Mouse (Mus musculus) layer of hippocampus, postnatal 25 days (tissue): ENCODE results near the gene Itpr2. TPM values are rescaled to one million over a fixed set of nuclear protein-coding genes. Genes with fewer than 3 reads are reported as not detected.
A peak's percentile ranks its signal among the peaks of the same experiment; 100 is the strongest.

ENCODE experiments used
- DNase-seq, 2 experiments: peaks; one replicate each; pipeline ENCODE4 v3.0.0; 2022; ENCODE audit warnings: mixed read lengths in 2 of 2, low spot score in 1 of 2; ENCODE audit errors: extremely low spot score in 1 of 2
- total RNA-seq, 2 experiments: library from RNA; stranded (reverse); gene quantifications; 2 replicates each; pipeline ENCODE4 v1.2.3; 2021

Gene Itpr2
- 10 to 100 TPM; 16.6 to 20.5 TPM for total RNA-seq

- peak; percentile 45 to 67 for DNase-seq
Observed at GRCm38 (mm10) chr6:146501866-146502804, at the start of gene Itpr2. Itpr2 (minus strand) TSS chr6:146502223.

- no peak for DNase-seq
Observed at GRCm38 (mm10) chr6:146551326-146551725, 49.3 kb upstream of the Itpr2 start.

- DNase-seq, result no peak
Observed at GRCm38 (mm10) chr6:146550421-146550820, 48.4 kb upstream of the Itpr2 start.

GRCm38 (mm10) chr6:146545289-146545865 is 43.4 kb upstream of the Itpr2 start:
- no peak for DNase-seq

- DNase-seq, result no peak
Observed at GRCm38 (mm10) chr6:146544622-146545021, 42.6 kb upstream of the Itpr2 start.

GRCm38 (mm10) chr6:146540386-146540785 is 38.4 kb upstream of the Itpr2 start:
- DNase-seq, result no peak

- no peak for DNase-seq
Observed at GRCm38 (mm10) chr6:146538661-146539060, 36.6 kb upstream of the Itpr2 start.

GRCm38 (mm10) chr6:146538071-146538470 is 36.0 kb upstream of the Itpr2 start:
- DNase-seq, result no peak

GRCm38 (mm10) chr6:146537111-146537510 is 35.1 kb upstream of the Itpr2 start:
- DNase-seq, result no peak

- DNase-seq, result no peak
Observed at GRCm38 (mm10) chr6:146535501-146535900, 33.5 kb upstream of the Itpr2 start.

- no peak for DNase-seq
Observed at GRCm38 (mm10) chr6:146533146-146533545, 31.1 kb upstream of the Itpr2 start.

GRCm38 (mm10) chr6:146530769-146531168 is 28.7 kb upstream of the Itpr2 start:
- DNase-seq, result no peak

GRCm38 (mm10) chr6:146530363-146530762 is 28.3 kb upstream of the Itpr2 start:
- no peak for DNase-seq

GRCm38 (mm10) chr6:146527537-146527936 is 25.5 kb upstream of the Itpr2 start:
- DNase-seq, result no peak

- no peak for DNase-seq
Observed at GRCm38 (mm10) chr6:146525500-146525899, 23.5 kb upstream of the Itpr2 start.

- no peak for DNase-seq
Observed at GRCm38 (mm10) chr6:146521456-146522245, 19.6 kb upstream of the Itpr2 start.

- DNase-seq, result no peak
Observed at GRCm38 (mm10) chr6:146519019-146519418, 17.0 kb upstream of the Itpr2 start.

GRCm38 (mm10) chr6:146515936-146516335 is 13.9 kb upstream of the Itpr2 start:
- no peak for DNase-seq

GRCm38 (mm10) chr6:146514531-146514948 is 12.5 kb upstream of the Itpr2 start:
- DNase-seq, result no peak

- no peak for DNase-seq
Observed at GRCm38 (mm10) chr6:146513899-146514298, 11.9 kb upstream of the Itpr2 start.

GRCm38 (mm10) chr6:146513384-146513783 is 11.4 kb upstream of the Itpr2 start:
- DNase-seq, result no peak
